Mouse (Mus musculus): ENCODE results near the gene Ahsa1.
"Not testable (repeated sequence)": the region's sequence is repeated elsewhere in the genome, so short reads cannot be mapped to it uniquely, and the experiment has no call there.

Gene Ahsa1

GRCm38 (mm10) chr12:87279350-87279749 is 13.1 kb downstream of the Ahsa1 start:
- in situ Hi-C loops (cut with MboI, MseI), result loop anchor here (25.0 kb wide), 1 partner anchor 1767 kb away; no protein-coding TSS in a partner anchor

DNA sequence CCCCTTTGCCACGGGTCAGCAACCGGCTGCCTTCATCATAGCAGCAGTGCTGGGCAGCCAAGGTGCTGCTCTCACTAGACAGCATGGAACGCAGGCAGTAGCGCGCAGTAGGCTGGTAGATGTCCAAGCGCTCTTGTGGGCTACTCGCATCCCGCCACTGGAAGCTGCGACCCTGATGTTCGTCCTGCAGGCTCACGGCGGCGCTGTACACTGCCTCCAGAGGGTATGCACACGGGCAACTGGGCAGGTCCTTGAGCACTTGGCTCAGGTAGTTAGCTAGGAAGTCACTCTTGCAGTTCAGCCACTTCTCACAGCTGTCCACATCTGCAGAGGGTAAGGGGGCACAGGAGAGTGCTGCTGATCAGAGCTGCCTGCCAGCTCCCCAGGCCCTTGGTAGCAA is 13.6 kb downstream of the Ahsa1 start:
- in situ Hi-C loops (cut with MboI, MseI), result loop anchor here (25.0 kb wide), 1 partner anchor 1768 kb away; no protein-coding TSS in a partner anchor

GRCm38 (mm10) chr12:87281766-87282165 is 15.5 kb downstream of the Ahsa1 start:
- in situ Hi-C loops (cut with MboI, MseI), result loop anchor here (25.0 kb wide), 1 partner anchor 1769 kb away; no protein-coding TSS in a partner anchor

DNA sequence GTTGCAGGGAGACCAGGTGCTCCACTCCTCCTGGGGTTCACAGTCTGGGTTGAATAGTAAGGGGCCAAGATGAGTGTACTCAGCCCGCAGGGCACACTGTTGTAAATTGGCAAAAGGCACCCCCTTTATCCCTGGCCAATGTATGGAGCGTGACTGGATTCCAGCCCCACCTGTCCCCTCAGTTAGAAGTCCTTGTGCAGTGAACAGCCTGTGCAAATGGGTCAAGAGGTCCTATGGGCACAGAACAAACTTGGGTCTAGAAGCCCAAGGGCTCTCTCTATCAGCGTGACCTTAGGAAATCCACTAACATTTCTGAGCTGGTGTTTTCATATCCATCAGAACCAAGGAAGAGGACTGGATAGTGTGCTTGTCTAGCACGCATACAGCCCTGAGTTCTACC is 16.5 kb downstream of the Ahsa1 start:
- in situ Hi-C loops (cut with MboI, MseI), result loop anchor here (25.0 kb wide), 1 partner anchor 1770 kb away; no protein-coding TSS in a partner anchor

DNA sequence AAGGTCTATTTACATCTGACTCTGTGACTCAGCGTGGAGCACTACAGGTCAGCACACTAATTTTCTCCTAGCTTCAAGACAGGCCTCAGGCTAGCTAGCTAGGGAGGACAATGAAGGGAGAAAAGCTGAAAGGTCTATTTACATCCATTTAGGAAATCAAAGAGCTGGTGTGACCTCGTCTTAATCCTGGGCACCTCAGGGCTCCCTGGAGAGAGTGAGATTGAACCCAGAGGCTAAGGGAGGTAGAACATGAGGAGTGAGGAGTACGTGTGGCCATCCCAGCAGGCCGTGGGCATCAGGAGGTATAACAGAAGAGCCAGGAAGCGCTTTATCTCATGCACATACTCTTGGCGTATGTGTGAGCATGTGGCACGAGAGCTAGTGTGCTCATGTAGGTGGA is 17.4 kb downstream of the Ahsa1 start:
- in situ Hi-C loops (cut with MboI, MseI), result loop anchor here (25.0 kb wide), 1 partner anchor 1771 kb away; no protein-coding TSS in a partner anchor

DNA sequence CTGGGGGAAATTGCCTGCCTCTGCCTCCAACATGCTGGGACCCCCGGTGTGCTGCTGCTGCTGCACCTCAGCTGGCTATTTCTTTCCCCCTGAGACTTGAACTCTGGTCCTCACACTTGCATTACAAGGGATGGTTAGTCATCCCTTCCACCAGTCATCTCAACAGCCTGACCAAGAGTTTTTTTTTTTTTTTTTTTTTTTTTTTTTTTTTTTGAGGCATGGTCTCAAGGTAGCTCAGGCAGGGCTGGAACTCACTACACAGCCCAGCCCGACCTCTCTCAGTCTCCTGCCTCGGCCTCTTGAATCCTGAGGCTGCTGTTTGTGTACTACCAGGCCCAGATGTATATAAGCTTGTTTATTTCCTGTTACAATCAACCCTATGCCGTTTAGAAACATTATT is 18.0 kb downstream of the Ahsa1 start:
- in situ Hi-C loops (cut with MboI, MseI), result loop anchor here (25.0 kb wide), 1 partner anchor 1772 kb away; no protein-coding TSS in a partner anchor

DNA sequence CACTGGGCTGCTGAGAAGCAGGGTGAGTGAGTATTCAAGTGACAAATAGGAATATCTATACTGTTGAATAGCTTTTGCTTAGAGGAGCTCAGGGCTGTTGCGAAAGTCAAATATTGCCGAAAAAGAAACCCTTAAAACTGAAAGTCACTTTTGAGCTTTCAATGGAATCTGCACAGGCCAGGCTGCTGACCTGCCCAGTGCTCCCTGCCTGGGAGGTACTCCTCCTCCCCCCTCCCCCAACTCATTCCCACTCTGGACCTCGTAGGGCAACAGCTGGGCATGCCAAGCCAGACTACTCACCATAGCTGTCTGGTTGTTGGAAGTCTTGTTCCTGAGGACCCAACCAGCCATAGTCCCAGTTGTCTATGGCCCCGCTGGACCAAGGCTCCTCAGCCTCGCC is 18.4 kb downstream of the Ahsa1 start:
- in situ Hi-C loops (cut with MboI, MseI), result loop anchor here (25.0 kb wide), 1 partner anchor 1772 kb away; no protein-coding TSS in a partner anchor

GRCm38 (mm10) chr12:87289100-87289499 is 22.8 kb downstream of the Ahsa1 start:
- in situ Hi-C loops (cut with MboI, MseI), result loop anchor here (25.0 kb wide), 1 partner anchor 1777 kb away; no protein-coding TSS in a partner anchor

GRCm38 (mm10) chr12:87293934-87294333 is 27.7 kb downstream of the Ahsa1 start:
- in situ Hi-C loops (cut with MboI, MseI), result loop anchor here (25.0 kb wide), 1 partner anchor 1782 kb away; no protein-coding TSS in a partner anchor

- in situ Hi-C loops (cut with MboI, MseI), result loop anchor here (25.0 kb wide), 1 partner anchor 1787 kb away; no protein-coding TSS in a partner anchor
Observed at GRCm38 (mm10) chr12:87299037-87299656, 32.9 kb downstream of the Ahsa1 start.

DNA sequence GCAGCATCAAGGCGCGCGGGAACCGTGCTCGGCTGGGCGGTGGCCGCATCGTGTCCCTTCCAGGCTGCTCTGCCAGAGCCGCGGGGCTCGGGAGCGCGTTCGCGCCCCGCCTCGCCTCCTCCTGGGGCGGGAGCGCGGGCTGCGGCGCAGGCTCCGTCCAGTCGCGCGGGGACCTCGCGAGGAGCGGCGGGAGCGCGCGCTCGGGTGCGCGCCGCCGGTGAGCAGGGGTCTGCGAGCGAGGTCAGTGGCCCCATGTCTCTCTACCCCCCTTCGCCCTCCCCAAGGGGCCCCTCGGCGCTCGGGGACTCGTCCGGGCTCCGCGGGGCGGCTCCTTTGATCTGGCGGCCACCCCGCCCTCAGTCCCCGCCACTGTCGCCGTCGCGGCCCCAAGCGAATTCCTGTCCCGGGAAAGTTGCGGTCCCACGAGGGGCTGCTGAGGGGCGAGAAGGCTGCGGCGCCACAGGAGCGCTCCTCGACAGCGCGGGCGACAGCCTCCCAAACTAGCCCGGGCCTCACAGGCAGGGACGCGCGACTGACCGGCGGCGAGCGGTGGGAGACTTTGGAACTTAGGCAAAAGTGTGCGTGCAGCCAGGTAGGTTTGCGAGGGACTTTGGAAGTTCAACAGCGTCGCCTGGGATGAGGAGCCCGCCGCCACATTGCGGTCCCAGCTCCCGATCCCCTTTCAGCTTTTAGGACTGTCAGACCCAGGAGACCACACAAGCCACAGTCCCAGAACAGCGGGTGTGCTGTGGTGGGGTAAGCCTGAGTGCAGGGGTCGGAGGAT is 33.6 kb downstream of the Ahsa1 start, which contains the start of gene Ism2:
Gene Ism2 (minus strand): TSS at position 49 of the 784 bp plus-strand sequence.
- in situ Hi-C loops (cut with MboI, MseI), result loop anchor here (25.0 kb wide), 1 partner anchor 1788 kb away; no protein-coding TSS in a partner anchor

DNA sequence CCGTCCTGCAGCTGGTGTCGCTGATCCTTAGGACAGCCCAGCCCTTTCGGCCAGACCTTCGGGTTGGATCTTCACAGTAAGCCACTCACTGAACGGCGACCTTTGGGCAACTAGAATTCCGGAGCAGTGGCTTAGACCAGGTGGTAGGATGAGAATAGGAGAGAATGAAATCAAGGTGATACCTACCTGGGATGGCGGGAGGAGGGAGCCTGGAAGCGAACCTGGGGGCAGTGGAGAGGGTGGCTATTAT is 34.1 kb downstream of the Ahsa1 start:
- in situ Hi-C loops (cut with MboI, MseI), result no loop called here

DNA sequence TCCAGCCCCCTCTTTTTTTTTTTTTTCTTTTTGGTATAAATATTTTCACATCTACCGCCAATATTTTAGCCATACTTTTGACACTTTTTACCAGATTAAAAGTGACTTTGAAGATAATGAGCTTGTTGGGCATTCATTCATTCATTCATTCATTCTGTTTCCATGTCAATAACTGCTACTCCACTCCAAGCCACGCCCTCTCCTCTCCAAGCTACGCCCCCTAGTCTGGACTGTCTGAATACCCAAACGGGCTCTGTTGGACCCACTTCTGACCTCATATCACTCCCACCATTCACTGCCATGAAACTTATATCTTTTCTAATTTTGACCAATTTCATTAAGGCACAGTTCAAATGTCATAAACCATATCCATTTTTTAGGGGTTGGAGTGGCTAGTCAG is 34.9 kb downstream of the Ahsa1 start:
- in situ Hi-C loops (cut with MboI, MseI), result no loop called here

- in situ Hi-C loops (cut with MboI, MseI), result no loop called here
Observed at GRCm38 (mm10) chr12:87305767-87306583, 39.7 kb downstream of the Ahsa1 start.

- in situ Hi-C loops (cut with MboI, MseI), result not testable (repeated sequence)
Observed at GRCm38 (mm10) chr12:87306584-87306844, 40.2 kb downstream of the Ahsa1 start.

- in situ Hi-C loops (cut with MboI, MseI), result no loop called here
Observed at GRCm38 (mm10) chr12:87313098-87313497, 46.8 kb downstream of the Ahsa1 start.

DNA sequence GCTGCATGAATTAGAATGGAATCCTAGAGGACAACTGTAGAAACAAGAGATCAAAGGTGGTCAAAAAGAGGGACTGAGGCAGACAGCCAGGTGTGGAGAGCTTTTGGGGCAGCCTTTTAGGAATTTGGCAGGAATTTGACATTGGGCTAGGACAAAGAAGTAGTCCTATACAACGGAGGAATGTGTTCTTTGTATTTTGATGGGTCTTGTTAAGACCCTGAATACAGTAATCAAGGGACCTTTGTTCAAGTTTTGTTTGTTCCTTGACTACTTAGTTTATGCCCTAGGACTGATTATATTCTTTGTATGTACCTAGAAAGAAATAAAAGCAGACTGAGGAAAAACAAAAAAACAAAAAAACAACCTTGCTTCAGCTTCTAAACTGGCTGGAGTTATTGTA is 51.7 kb downstream of the Ahsa1 start:
- in situ Hi-C loops (cut with MboI, MseI), result no loop called here

DNA sequence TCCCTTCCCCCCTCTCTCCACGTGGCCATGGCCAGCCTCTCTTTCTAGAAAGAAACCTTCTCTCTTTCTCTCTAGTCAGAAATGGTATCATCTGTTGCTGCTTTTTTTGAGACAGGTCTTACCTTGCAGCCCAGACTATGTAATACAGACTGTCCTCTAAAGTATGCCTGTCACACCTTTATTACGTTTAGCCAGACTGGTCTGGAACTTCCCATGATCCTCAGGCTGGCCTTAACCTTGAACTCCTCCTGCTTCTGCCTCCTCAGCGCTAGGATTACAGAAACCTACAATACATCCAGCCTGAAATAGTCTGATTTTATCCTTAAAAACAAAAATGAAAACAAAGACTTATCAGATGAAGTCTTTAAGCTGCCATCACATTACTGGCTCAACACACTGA is 53.0 kb downstream of the Ahsa1 start:
- in situ Hi-C loops (cut with MboI, MseI), result no loop called here

Data from regulatory T cell (primary cell).